Mouse (Mus musculus): ENCODE measurements around the gene Hdhd5. TPM values are rescaled to one million over a fixed set of nuclear protein-coding genes. Genes with fewer than 3 reads are reported as not detected.
A peak's percentile ranks its signal among the peaks of the same experiment; 100 is the strongest.

Gene Hdhd5
- polyA plus RNA-seq, 1 experiment from 2014 or later, result 5.9 TPM

- no peak for ATAC-seq
- WGBS, result 90% methylated on average over 4 of the region's 4 CpGs
Measured at GRCm38 (mm10) chr6:120468259-120468658, 62.9 kb downstream of the Hdhd5 start.

DNA sequence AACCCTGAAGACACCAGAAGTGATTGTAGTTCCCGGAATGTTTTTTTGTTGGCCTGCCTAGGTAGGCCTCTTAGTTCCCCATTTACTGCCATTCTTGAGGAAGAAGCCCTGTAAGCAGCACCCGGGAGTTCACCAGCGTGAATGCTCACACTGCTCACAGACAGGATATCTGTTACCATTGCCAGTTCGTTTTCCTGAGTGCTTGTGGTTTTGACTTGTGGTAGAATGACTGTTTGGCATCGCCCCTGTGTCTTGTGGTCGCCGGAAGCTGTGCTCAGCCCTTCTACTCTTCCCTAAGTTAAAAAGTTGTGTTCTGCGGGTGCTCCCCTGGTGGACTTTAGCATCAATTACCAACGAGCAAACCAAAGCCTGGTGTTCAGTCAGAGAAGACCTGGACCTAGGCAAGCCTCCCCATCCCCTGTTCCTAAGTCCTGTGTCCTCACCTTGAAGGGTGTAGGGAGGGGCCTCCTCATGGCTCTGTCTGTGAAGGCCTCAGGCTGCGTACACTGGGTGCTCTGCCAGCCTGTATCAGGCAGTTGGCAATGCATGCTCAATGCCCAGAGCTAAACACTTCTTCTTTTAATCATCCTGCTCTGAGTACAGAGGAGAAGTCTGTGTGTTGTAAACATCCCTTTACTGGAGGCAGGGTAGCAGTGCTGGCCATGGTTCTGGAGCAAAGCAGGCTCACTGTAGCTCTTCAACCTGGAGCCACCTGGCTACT, 64.3 kb downstream of the Hdhd5 start:
- ATAC-seq, result no peak
- Histone ChIP-seq H3K27ac (ENCODE audit: low read depth, low read length) (no peak overlapping the region), H3K36me3 (ENCODE audit: control insufficient read depth, insufficient read depth) (no peaks in the 10 kb centered on the region), H3K4me3 (ENCODE audit: low read depth, low read length) (no peak overlapping the region), H3K4me2 (replicated peaks; ENCODE audit: low read depth) (no peak overlapping the region), H3K27me3 (replicated peaks; ENCODE audit: control insufficient read depth, insufficient read depth, low read length) (peaks cover 6% of the 10 kb centered on the region; the same call in 1 of the 2 replicates), H3K9ac (ENCODE audit: low read depth, low read length) (no peak overlapping the region), H3K4me1 (replicated peaks; ENCODE audit: control insufficient read depth, insufficient read depth, low read length) (no peaks in the 10 kb centered on the region), H3K9me3 (ENCODE audit: control insufficient read depth) (no peaks in the 10 kb centered on the region)
- 73% methylated on average over 10 of the region's 10 CpGs for WGBS
- no peak for TF ChIP-seq CTCF (IDR thresholded peaks at IDR 0.05; ENCODE audit: low read depth)

More at GRCm38 (mm10) chr6:120468259-120468658, 62.9 kb downstream of the Hdhd5 start:
- no peak overlapping the region for H3K27ac ChIP-seq (ENCODE audit: low read depth, low read length)
- no peak overlapping the region for H3K4me2 ChIP-seq (replicated peaks; ENCODE audit: low read depth)
- no peaks in the 10 kb centered on the region for H3K36me3 ChIP-seq (ENCODE audit: control insufficient read depth, insufficient read depth)
- no peaks in the 10 kb centered on the region for H3K4me1 ChIP-seq (replicated peaks; ENCODE audit: control insufficient read depth, insufficient read depth, low read length)
- H3K4me3 ChIP-seq (ENCODE audit: low read depth, low read length), result no peak overlapping the region
- H3K27me3 ChIP-seq (replicated peaks; ENCODE audit: control insufficient read depth, insufficient read depth, low read length), result no peaks in the 10 kb centered on the region
- no peak for TF ChIP-seq CTCF (IDR thresholded peaks at IDR 0.05; ENCODE audit: low read depth)
- H3K9ac ChIP-seq (ENCODE audit: low read depth, low read length), result no peak overlapping the region
- H3K9me3 ChIP-seq (ENCODE audit: control insufficient read depth), result no peaks in the 10 kb centered on the region

DNA sequence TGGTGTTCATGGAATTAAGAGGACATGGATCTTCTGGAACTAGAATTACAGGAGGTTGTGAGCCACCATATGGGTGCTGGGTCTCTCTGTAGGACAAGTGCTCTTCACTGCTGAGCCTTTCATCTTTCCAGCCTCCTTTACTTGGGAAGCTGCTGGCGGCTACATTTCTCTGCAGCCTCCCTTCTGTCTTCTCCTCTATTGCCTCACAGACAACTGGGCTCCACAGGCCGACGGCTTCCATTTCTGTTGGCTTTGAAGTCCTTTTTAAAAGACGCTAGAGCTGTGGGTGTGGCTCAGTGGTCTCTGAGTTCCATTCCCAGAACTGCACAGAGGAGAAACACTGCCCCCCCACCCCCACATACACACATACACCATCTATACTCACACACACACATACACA, 65.7 kb downstream of the Hdhd5 start:
- peaks cover 13% of the 10 kb centered on the region; the same call in 1 of the 2 replicates for H3K27me3 ChIP-seq (replicated peaks; ENCODE audit: control insufficient read depth, insufficient read depth, low read length)
- no peaks in the 10 kb centered on the region for H3K36me3 ChIP-seq (ENCODE audit: control insufficient read depth, insufficient read depth)
- 64% methylated on average over 4 of the region's 4 CpGs for WGBS
- no peaks in the 10 kb centered on the region for H3K9me3 ChIP-seq (ENCODE audit: control insufficient read depth)
- no peak overlapping the region for H3K4me2 ChIP-seq (replicated peaks; ENCODE audit: low read depth)
- H3K27ac ChIP-seq (ENCODE audit: low read depth, low read length), result no peak overlapping the region
- no peak for TF ChIP-seq CTCF (IDR thresholded peaks at IDR 0.05; ENCODE audit: low read depth)
- no peak for ATAC-seq
- H3K4me3 ChIP-seq (ENCODE audit: low read depth, low read length), result no peak overlapping the region
- H3K9ac ChIP-seq (ENCODE audit: low read depth, low read length), result no peak overlapping the region
- H3K4me1 ChIP-seq (replicated peaks; ENCODE audit: control insufficient read depth, insufficient read depth, low read length), result no peaks in the 10 kb centered on the region

GRCm38 (mm10) chr6:120464406-120464939, 66.6 kb downstream of the Hdhd5 start:
- Histone ChIP-seq H3K4me3 (ENCODE audit: low read depth, low read length) (peak overlapping the region; percentile 69; the same call in 1 of the 2 replicates), H3K4me1 (replicated peaks; ENCODE audit: control insufficient read depth, insufficient read depth, low read length) (no peaks in the 10 kb centered on the region), H3K36me3 (ENCODE audit: control insufficient read depth, insufficient read depth) (no peaks in the 10 kb centered on the region), H3K9ac (ENCODE audit: low read depth, low read length) (no peak overlapping the region), H3K27ac (ENCODE audit: low read depth, low read length) (no peak overlapping the region), H3K9me3 (ENCODE audit: control insufficient read depth) (no peaks in the 10 kb centered on the region), H3K4me2 (replicated peaks; ENCODE audit: low read depth) (peak overlapping the region; percentile 86), H3K27me3 (replicated peaks; ENCODE audit: control insufficient read depth, insufficient read depth, low read length) (peaks cover 13% of the 10 kb centered on the region; the same call in 1 of the 2 replicates)
- ATAC-seq, result no peak
- no peak for TF ChIP-seq CTCF (IDR thresholded peaks at IDR 0.05; ENCODE audit: low read depth)
- WGBS, result 61% methylated on average over 9 of the region's 9 CpGs

- peak; percentile 31 for TF ChIP-seq CTCF (IDR thresholded peaks at IDR 0.05; ENCODE audit: low read depth)
- peak overlapping the region; percentile 67 for H3K9ac ChIP-seq (ENCODE audit: low read depth, low read length)
- H3K9me3 ChIP-seq (ENCODE audit: control insufficient read depth), result no peaks in the 10 kb centered on the region
- H3K27ac ChIP-seq (ENCODE audit: low read depth, low read length), result no peak overlapping the region
- 8% methylated on average over 11 of the region's 11 CpGs for WGBS
- no peak for ATAC-seq
- H3K4me3 ChIP-seq (ENCODE audit: low read depth, low read length), result peak overlapping the region; percentile 69
- H3K4me2 ChIP-seq (replicated peaks; ENCODE audit: low read depth), result peak overlapping the region; percentile 86
- no peaks in the 10 kb centered on the region for H3K4me1 ChIP-seq (replicated peaks; ENCODE audit: control insufficient read depth, insufficient read depth, low read length)
- no peaks in the 10 kb centered on the region for H3K36me3 ChIP-seq (ENCODE audit: control insufficient read depth, insufficient read depth)
- H3K27me3 ChIP-seq (replicated peaks; ENCODE audit: control insufficient read depth, insufficient read depth, low read length), result peaks cover 13% of the 10 kb centered on the region; the same call in 1 of the 2 replicates
Measured at GRCm38 (mm10) chr6:120463884-120464283, 67.2 kb downstream of the Hdhd5 start.

GRCm38 (mm10) chr6:120463086-120463871, 67.8 kb downstream of the Hdhd5 start, which contains the start of gene Il17ra:
TSS of gene Il17ra (plus strand) at chr6:120463247.
- Histone ChIP-seq H3K27me3 (replicated peaks; ENCODE audit: control insufficient read depth, insufficient read depth, low read length) (peaks cover 13% of the 10 kb centered on the region; the same call in 1 of the 2 replicates), H3K4me2 (replicated peaks; ENCODE audit: low read depth) (peak within 1 kb of the TSS; percentile 86), H3K4me3 (ENCODE audit: low read depth, low read length) (peak within 1 kb of the TSS; percentile 69), H3K27ac (ENCODE audit: low read depth, low read length) (peak within 1 kb of the TSS; percentile 51), H3K9me3 (ENCODE audit: control insufficient read depth) (no peaks in the 10 kb centered on the region), H3K4me1 (replicated peaks; ENCODE audit: control insufficient read depth, insufficient read depth, low read length) (no peaks in the 10 kb centered on the region), H3K9ac (ENCODE audit: low read depth, low read length) (peak within 1 kb of the TSS; percentile 67), H3K36me3 (ENCODE audit: control insufficient read depth, insufficient read depth) (no peaks in the 10 kb centered on the region)
- 3% methylated on average over 80 of the region's 90 CpGs for WGBS
- ATAC-seq, result peak; percentile 95
- TF ChIP-seq CTCF (IDR thresholded peaks at IDR 0.05; ENCODE audit: low read depth), result peak; percentile 15; the same call in 1 of the 2 replicates
